11 mouse cellular contexts compared by ENCODE assay signal in the genomic region with DNA sequence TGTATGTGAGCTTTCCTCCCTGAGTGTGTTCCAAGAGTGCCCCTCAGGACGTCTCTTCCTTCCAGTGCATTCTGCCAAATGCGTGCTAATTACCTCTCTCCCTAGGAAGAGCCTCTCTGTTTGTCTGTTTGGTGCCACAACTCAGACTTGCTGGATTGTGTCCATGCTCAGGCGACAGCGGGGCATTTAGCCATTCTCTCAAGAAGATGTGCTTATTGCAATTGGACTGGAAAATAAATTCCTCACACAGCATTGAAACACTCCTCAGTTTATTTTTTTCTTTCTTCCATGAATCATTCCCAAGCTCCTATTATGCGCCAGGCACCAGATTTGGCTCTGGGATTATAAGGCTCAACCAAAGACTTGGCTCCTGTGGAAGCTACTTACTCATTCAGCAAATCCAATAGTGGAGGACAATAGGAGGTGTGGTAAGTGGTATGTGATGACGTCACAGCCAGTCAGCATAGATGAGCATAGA. TPM values are rescaled to one million over a fixed set of nuclear protein-coding genes. Genes with fewer than 3 reads are reported as not detected.
DNase-seq lines count a peak whose midpoint lies in the region; ATAC-seq and TF ChIP-seq lines count a peak whose summit lies in the region.
"Had no signal": no experiment of that assay in that cellular context is flagged by ENCODE, and none has a peak within 500 bp of the region (broad histone marks: within the 10 kb centered on the region; RNA-seq: fewer than 3 reads in every experiment).

No protein-coding gene starts in this region.

- TF ChIP-seq POLR2A in brain, embryonic 14.5 days (IDR thresholded peaks at IDR 0.05; ENCODE audit: borderline replicate concordance, extremely low read depth, insufficient read depth, insufficient read length, poor library complexity, severe bottlenecking): no peak

- no peaks in the 10 kb centered on the region for H3K36me3 ChIP-seq in embryonic facial prominence, embryonic 14.5 days (ENCODE audit: control insufficient read depth, insufficient read depth, low read length)
- H3K36me3 ChIP-seq in embryonic facial prominence, embryonic 10.5 days (replicated peaks): no peaks in the 10 kb centered on the region
- no peaks in the 10 kb centered on the region for H3K36me3 ChIP-seq in midbrain, embryonic 16.5 days (ENCODE audit: control insufficient read depth, insufficient read depth, low read length)
- H3K36me3 ChIP-seq in intestine, embryonic 16.5 days (ENCODE audit: control insufficient read depth, insufficient read depth, low read length): no peaks in the 10 kb centered on the region
- H3K36me3 ChIP-seq: stomach, embryonic 15.5 days had no signal

- no peaks in the 10 kb centered on the region for H3K9me3 ChIP-seq in embryonic facial prominence, embryonic 14.5 days (ENCODE audit: control insufficient read depth, low read length)
- no peaks in the 10 kb centered on the region for H3K9me3 ChIP-seq in embryonic facial prominence, embryonic 10.5 days
- H3K9me3 ChIP-seq in midbrain, embryonic 16.5 days (replicated peaks; ENCODE audit: control insufficient read depth, low read length, poor library complexity, severe bottlenecking): no peaks in the 10 kb centered on the region
- no peaks in the 10 kb centered on the region for H3K9me3 ChIP-seq in intestine, embryonic 16.5 days (ENCODE audit: control insufficient read depth, low read length)
- H3K9me3 ChIP-seq: stomach, embryonic 15.5 days had no signal

- peak; percentile 35 for DNase-seq in embryonic facial prominence, embryonic 14.5 days (ENCODE audit: low spot score)
- no peak for DNase-seq in embryonic facial prominence, embryonic 10.5 days (ENCODE audit: low spot score)
- DNase-seq in brain, embryonic 14.5 days (ENCODE audit: low read depth): peak; percentile 95
- DNase-seq in frontal cortex, postnatal 14 days (ENCODE audit: low spot score in 2 of 2): peak; percentile 16 to 52
- DNase-seq in gastrocnemius, postnatal 25 days: no peak
- no peak for DNase-seq in lung, postnatal 4 days
- DNase-seq: liver had no signal

- no peak overlapping the region for H3K4me2 ChIP-seq in embryonic facial prominence, embryonic 14.5 days (ENCODE audit: low read depth, low read length)
- H3K4me2 ChIP-seq in midbrain, embryonic 16.5 days (ENCODE audit: low read length): no peak overlapping the region
- H3K4me2 ChIP-seq in intestine, embryonic 16.5 days (ENCODE audit: low read depth, low read length): no peak overlapping the region
- H3K4me2 ChIP-seq: stomach, embryonic 15.5 days had no signal

- H3K4me1 ChIP-seq in embryonic facial prominence, embryonic 14.5 days (ENCODE audit: control insufficient read depth, insufficient read depth, low read length): no peaks in the 10 kb centered on the region
- H3K4me1 ChIP-seq in embryonic facial prominence, embryonic 10.5 days: peaks cover 6% of the 10 kb centered on the region; the same call in 1 of the 2 replicates
- peaks cover 10% of the 10 kb centered on the region for H3K4me1 ChIP-seq in midbrain, embryonic 16.5 days (ENCODE audit: control insufficient read depth, insufficient read depth, low read length)
- peaks cover 8% of the 10 kb centered on the region; the same call in 1 of the 2 replicates for H3K4me1 ChIP-seq in intestine, embryonic 16.5 days (ENCODE audit: control insufficient read depth, insufficient read depth, low read length)
- H3K4me1 ChIP-seq: stomach, embryonic 15.5 days had no signal

- 57% methylated on average over 6 of the region's 6 CpGs for WGBS in embryonic facial prominence, embryonic 14.5 days
- 73% methylated on average over 6 of the region's 6 CpGs for WGBS in embryonic facial prominence, embryonic 10.5 days
- WGBS in midbrain, embryonic 16.5 days: 42% methylated on average over 6 of the region's 6 CpGs
- WGBS in intestine, embryonic 16.5 days: 64% methylated on average over 6 of the region's 6 CpGs

- no peaks in the 10 kb centered on the region for H3K27me3 ChIP-seq in embryonic facial prominence, embryonic 14.5 days (replicated peaks; ENCODE audit: control insufficient read depth, insufficient read depth, low read length)
- H3K27me3 ChIP-seq in embryonic facial prominence, embryonic 10.5 days (replicated peaks; ENCODE audit: low read depth, poor library complexity, severe bottlenecking): no peaks in the 10 kb centered on the region
- H3K27me3 ChIP-seq in midbrain, embryonic 16.5 days (ENCODE audit: control insufficient read depth, insufficient read depth, low read depth, low read length): no peaks in the 10 kb centered on the region
- no peaks in the 10 kb centered on the region for H3K27me3 ChIP-seq in intestine, embryonic 16.5 days (replicated peaks; ENCODE audit: control insufficient read depth, insufficient read depth, low read length)
- H3K27me3 ChIP-seq: stomach, embryonic 15.5 days had no signal

- no peak overlapping the region for H3K9ac ChIP-seq in embryonic facial prominence, embryonic 14.5 days (ENCODE audit: low read depth, low read length)
- no peak overlapping the region for H3K9ac ChIP-seq in midbrain, embryonic 16.5 days (ENCODE audit: low read depth, low read length)
- no peak overlapping the region for H3K9ac ChIP-seq in intestine, embryonic 16.5 days (ENCODE audit: low read depth, low read length)
- H3K9ac ChIP-seq: stomach, embryonic 15.5 days had no signal

- H3K27ac ChIP-seq in embryonic facial prominence, embryonic 14.5 days (replicated peaks; ENCODE audit: low read depth, low read length): no peak overlapping the region
- H3K27ac ChIP-seq in embryonic facial prominence, embryonic 10.5 days (replicated peaks): no peak overlapping the region
- H3K27ac ChIP-seq in midbrain, embryonic 16.5 days (ENCODE audit: low read length): peak overlapping the region; percentile 62
- H3K27ac ChIP-seq in intestine, embryonic 16.5 days (ENCODE audit: low read length): no peak overlapping the region
- H3K27ac ChIP-seq: stomach, embryonic 15.5 days had no signal

- TF ChIP-seq CTCF in brain, embryonic 14.5 days (IDR thresholded peaks at IDR 0.05; ENCODE audit: borderline replicate concordance, extremely low read depth, insufficient read depth, insufficient read length): no peak

- H3K4me3 ChIP-seq in embryonic facial prominence, embryonic 14.5 days (ENCODE audit: low read depth, low read length): no peak overlapping the region
- H3K4me3 ChIP-seq in embryonic facial prominence, embryonic 10.5 days: no peak overlapping the region
- no peak overlapping the region for H3K4me3 ChIP-seq in midbrain, embryonic 16.5 days (ENCODE audit: low read depth, low read length)
- H3K4me3 ChIP-seq in intestine, embryonic 16.5 days (ENCODE audit: low read length): no peak overlapping the region
- H3K4me3 ChIP-seq: myocyte; stomach, embryonic 15.5 days had no signal

- ATAC-seq in embryonic facial prominence, embryonic 14.5 days (ENCODE audit: low read depth): no peak
- ATAC-seq in midbrain, embryonic 16.5 days: peak; percentile 89
- ATAC-seq in intestine, embryonic 16.5 days: no peak

RNA-seq across cellular contexts. Expression of gene Nuf2, which starts 45.8 kb away (rescaled TPM):
- polyA plus RNA-seq in embryonic facial prominence, embryonic 14.5 days (2014; fragmentation: Nextera tagmentation; extraction: Ambion mirVana): 41.1 and 48.7 TPM in 2 replicates
- 75.8 and 75.9 TPM in 2 replicates for polyA plus RNA-seq in embryonic facial prominence, embryonic 10.5 days (2016; fragmentation: Nextera tagmentation; extraction: Ambion mirVana)
- 11.9 and 16.9 TPM in 2 replicates for polyA plus RNA-seq in brain, embryonic 14.5 days (2012; rRNA removed)
- 8.0 and 9.0 TPM in 2 replicates for polyA plus RNA-seq in midbrain, embryonic 16.5 days (2015; fragmentation: Nextera tagmentation; extraction: Ambion mirVana)
- under 1 TPM; 0.54 to 0.70 TPM for total RNA-seq in gastrocnemius, postnatal 25 days (2021)
- polyA plus RNA-seq in intestine, embryonic 16.5 days (2015; fragmentation: Nextera tagmentation; extraction: Ambion mirVana): 31.5 and 39.3 TPM in 2 replicates

Comparison
In these comparisons a context has a peak if more than half of its experiments do, and no peak if none do; other contexts are left out.
1. DNase-seq: peak in embryonic facial prominence, embryonic 14.5 days (single experiment), brain, embryonic 14.5 days (single experiment) and frontal cortex, postnatal 14 days (2 of 2); none in embryonic facial prominence, embryonic 10.5 days (single experiment), gastrocnemius, postnatal 25 days (single experiment) and lung, postnatal 4 days (0 of 2).